Mouse (Mus musculus) lung, postnatal 0 days (tissue): Measurements from ENCODE around the gene Spcs3. TPM values are rescaled to one million over a fixed set of nuclear protein-coding genes. Genes with fewer than 3 reads are reported as not detected.

Experiments
- ATAC-seq: fragments of 200-750 bp; cut with Nextera tagmentation; 2 replicates; pipeline ENCODE4 v1.8.0; 2017; ENCODE audit warnings: moderate library complexity
- DNase-seq: peaks from one replicate; pipeline ENCODE4 v3.0.0-alpha.2; 2016; ENCODE audit warnings: low spot score
- H3K27ac ChIP-seq: fragments of 300-500 bp; sonication (generic); 2 replicates; pipeline ENCODE4 v1.5.1; 2014; ENCODE audit warnings: antibody characterized with exemption, mild to moderate bottlenecking, low read length, mixed read lengths
- H3K27me3 ChIP-seq: fragments of 300-500 bp; sonication (generic); replicated peaks from 2 replicates; pipeline ENCODE4 v1.6.1; 2014; ENCODE audit warnings: low read length, mixed read lengths; ENCODE audit not compliant: insufficient read depth
- H3K36me3 ChIP-seq: fragments of 300-500 bp; sonication (generic); 2 replicates; pipeline ENCODE4 v1.6.1; 2014; ENCODE audit warnings: low read length, mixed read lengths; ENCODE audit not compliant: insufficient read depth
- H3K4me1 ChIP-seq: fragments of 300-500 bp; sonication (generic); 2 replicates; pipeline ENCODE4 v1.6.1; 2014; ENCODE audit warnings: antibody characterized with exemption, low read depth, low read length, mixed read lengths; ENCODE audit not compliant: insufficient read depth
- H3K4me2 ChIP-seq: fragments of 300-500 bp; sonication (generic); replicated peaks from 2 replicates; pipeline ENCODE4 v1.6.1; 2014; ENCODE audit warnings: low read depth, mild to moderate bottlenecking, low read length, moderate library complexity, mixed read lengths
- H3K4me3 ChIP-seq: fragments of 300-500 bp; sonication (generic); 2 replicates; pipeline ENCODE4 v1.5.1; 2014; ENCODE audit warnings: low read depth, low read length
- H3K9ac ChIP-seq: fragments of 300-500 bp; sonication (generic); replicated peaks from 2 replicates; pipeline ENCODE4 v1.6.1; 2014; ENCODE audit warnings: low read depth, mild to moderate bottlenecking
- H3K9me3 ChIP-seq: fragments of 300-500 bp; sonication (generic); 2 replicates; pipeline ENCODE4 v1.6.1; 2016; ENCODE audit warnings: low read length, mixed read lengths
- CTCF ChIP-seq: IDR thresholded peaks from 2 replicates; pipeline ENCODE4 v1.5.1; 2016; ENCODE audit warnings: antibody characterized with exemption, mild to moderate bottlenecking
- EP300 ChIP-seq: IDR thresholded peaks from 2 replicates; pipeline ENCODE4 v1.6.1; 2016; ENCODE audit warnings: antibody characterized with exemption, mild to moderate bottlenecking, control low read depth
- WGBS: fragments of 180-500 bp; shearing (Covaris S2); extraction: QIAGEN DNeasy Blood & Tissue Kit; methylation state at CpG from one replicate; pipeline ENCODE4 v1.1.7; 2014; 5-methylcytosine and 5-hydroxymethylcytosine counted together
- polyA plus RNA-seq: library from polyadenylated mRNA; unstranded; fragments of >200 nt; fragmentation: Nextera tagmentation; extraction: Ambion mirVana; gene quantifications from 2 replicates; pipeline ENCODE4 v1.2.1, GENCODE M21; 2015

Gene Spcs3
- polyA plus RNA-seq, 1 experiment from 2014 or later, result 38.7 TPM

DNA sequence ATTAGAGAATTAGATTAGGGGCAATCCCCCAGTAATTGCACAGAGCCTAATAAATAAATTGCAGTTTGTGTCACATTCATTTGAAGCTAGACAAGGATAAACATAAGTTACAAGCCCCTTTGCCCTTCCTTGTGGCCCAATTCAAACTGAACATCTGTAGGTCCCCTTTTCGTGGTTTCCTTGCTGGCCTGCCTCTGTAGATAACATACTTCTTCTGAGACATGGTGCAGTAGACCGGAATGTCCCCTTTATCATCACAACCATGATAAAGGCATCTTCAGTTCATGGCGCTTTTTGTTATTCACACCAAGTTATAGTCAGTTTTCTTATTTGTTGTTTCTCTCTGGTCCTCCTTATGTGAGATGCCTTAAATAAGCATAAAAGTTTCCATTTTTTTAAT is 18.0 kb downstream of the Spcs3 start:
- Histone ChIP-seq H3K36me3 (no peaks in the 10 kb centered on the region), H3K4me3 (no peak overlapping the region), H3K27me3 (no peaks in the 10 kb centered on the region), H3K4me2 (no peak overlapping the region), H3K27ac (no peak overlapping the region), H3K4me1 (no peaks in the 10 kb centered on the region), H3K9ac (no peak overlapping the region), H3K9me3 (no peaks in the 10 kb centered on the region)
- TF ChIP-seq CTCF, result no peak
- no peak for TF ChIP-seq EP300
- DNase-seq (no peak), ATAC-seq (no peak)
- 84% methylated on average over 3 of the region's 3 CpGs for WGBS

DNA sequence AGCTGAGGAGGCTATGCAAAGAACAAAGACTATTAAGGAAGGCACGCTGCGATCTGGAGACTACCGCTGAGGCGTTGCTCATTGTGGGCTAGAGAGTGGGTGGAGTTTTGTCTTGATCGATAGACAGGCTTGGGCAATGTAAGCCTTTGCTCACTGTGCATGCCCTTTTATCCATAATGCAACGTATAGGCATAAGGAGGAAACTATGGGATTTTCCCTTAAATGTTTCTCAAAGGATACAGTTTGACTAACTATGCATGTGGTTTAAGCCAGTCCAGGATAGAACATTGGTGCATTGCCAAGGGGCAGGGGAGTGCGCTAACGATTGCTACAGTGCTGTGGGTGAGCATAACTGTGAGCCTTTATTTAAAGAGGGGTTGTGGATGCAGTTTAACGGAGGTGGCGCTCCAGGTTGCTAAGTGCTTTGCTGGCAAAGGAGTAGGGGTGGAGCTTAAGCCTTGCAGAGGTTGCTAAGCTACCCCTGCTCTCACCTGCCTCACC is 20.5 kb downstream of the Spcs3 start:
- H3K36me3 ChIP-seq, result no peaks in the 10 kb centered on the region
- H3K4me2 ChIP-seq, result peak overlapping the region; percentile 33; the same call in 1 of the 2 replicates
- peak; percentile 55; the same call in 1 of the 2 replicates for ATAC-seq
- no peak overlapping the region for H3K4me3 ChIP-seq
- TF ChIP-seq EP300 (no peak), CTCF (no peak)
- H3K9ac ChIP-seq, result no peak overlapping the region
- 5% methylated on average over 10 of the region's 10 CpGs for WGBS
- no peaks in the 10 kb centered on the region for H3K27me3 ChIP-seq
- peak; percentile 39 for DNase-seq
- no peak overlapping the region for H3K27ac ChIP-seq
- H3K4me1 ChIP-seq, result no peaks in the 10 kb centered on the region
- H3K9me3 ChIP-seq, result no peaks in the 10 kb centered on the region

DNA sequence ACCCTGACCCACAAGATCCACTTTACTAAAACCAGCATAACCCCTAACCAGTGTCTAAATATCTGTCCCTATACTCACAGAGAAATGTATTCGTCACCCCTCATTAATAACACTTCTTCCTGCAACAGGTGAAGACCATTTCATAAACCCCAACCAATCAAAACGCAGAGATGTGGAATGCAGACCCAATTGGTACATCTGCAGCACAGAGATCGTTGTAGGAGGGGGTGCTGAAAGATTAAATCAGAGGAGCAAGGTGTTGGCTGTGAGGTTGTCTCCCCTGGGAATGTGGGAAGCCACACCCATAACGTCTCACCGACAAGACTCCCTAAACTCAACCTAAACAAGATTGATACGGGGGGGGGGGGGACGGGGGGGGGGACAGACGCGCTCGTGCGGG is 21.0 kb downstream of the Spcs3 start:
- H3K4me2 ChIP-seq, result peak overlapping the region; percentile 14; the same call in 1 of the 2 replicates
- WGBS, result 6% methylated on average over 4 of the region's 11 CpGs
- TF ChIP-seq EP300, result no peak
- no peak for TF ChIP-seq CTCF
- no peak overlapping the region for H3K27ac ChIP-seq
- no peaks in the 10 kb centered on the region for H3K36me3 ChIP-seq
- no peaks in the 10 kb centered on the region for H3K4me1 ChIP-seq
- no peaks in the 10 kb centered on the region for H3K9me3 ChIP-seq
- no peak overlapping the region for H3K9ac ChIP-seq
- ATAC-seq (no peak), DNase-seq (no peak)
- no peak overlapping the region for H3K4me3 ChIP-seq
- no peaks in the 10 kb centered on the region for H3K27me3 ChIP-seq

DNA sequence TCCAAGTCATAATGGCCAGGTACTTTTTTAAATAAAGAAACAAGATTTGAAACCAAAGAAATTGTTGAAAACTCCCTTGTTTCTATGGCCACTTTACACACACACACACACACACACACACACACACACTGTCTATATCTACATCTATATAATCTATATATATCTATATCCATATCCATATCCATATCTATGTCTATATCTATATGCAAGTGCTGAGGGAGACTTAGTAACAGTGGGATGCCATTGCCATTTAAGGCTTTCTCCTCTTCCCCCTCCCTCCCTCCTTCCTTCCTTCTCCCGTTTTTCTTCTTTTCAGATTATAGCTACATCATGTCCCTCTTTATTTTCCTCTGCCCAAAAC is 21.7 kb downstream of the Spcs3 start:
- TF ChIP-seq EP300 (no peak), CTCF (no peak)
- 12% methylated on average over 1 of the region's 1 CpGs for WGBS
- Histone ChIP-seq H3K27me3 (no peaks in the 10 kb centered on the region), H3K9me3 (no peaks in the 10 kb centered on the region), H3K9ac (no peak overlapping the region), H3K4me2 (no peak overlapping the region), H3K27ac (no peak overlapping the region), H3K36me3 (no peaks in the 10 kb centered on the region), H3K4me3 (no peak overlapping the region), H3K4me1 (no peaks in the 10 kb centered on the region)
- no peak for ATAC-seq
- no peak for DNase-seq

DNA sequence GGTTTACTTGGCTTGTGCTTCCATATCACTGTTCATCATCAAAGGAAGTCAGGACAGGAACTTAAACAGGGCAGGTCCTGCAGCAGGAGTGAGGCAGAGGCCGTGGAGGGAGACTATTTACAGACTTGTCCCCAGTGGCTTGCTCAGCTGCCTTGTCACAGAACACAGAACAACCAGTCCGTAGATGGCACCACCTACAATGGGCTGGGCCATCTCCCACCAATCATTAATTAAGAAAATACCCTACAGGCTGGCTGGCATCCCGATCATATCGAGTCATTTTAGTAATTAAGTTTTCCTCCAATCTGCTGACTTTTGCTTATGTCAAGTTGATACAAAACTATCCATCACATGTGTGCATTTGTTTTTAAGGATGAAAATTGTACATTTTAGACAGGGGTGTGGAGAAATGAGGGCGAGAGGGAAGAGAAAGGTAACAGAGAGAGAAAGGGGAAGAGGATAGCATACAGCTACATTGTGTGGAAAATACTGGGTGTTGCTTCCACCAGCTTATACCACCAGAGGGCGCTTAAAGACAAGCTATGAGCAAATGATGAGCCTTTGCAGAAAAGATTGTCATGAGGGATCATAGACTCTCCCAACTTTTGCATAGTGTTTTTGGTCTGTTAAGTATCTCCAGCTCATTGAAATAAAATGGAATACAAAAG is 22.2 kb downstream of the Spcs3 start:
- no peaks in the 10 kb centered on the region for H3K36me3 ChIP-seq
- H3K4me3 ChIP-seq, result no peak overlapping the region
- H3K27ac ChIP-seq, result no peak overlapping the region
- DNase-seq, result peak; percentile 74
- WGBS, result 26% methylated on average over 6 of the region's 6 CpGs
- TF ChIP-seq CTCF, result peak; percentile 91
- TF ChIP-seq EP300, result no peak
- no peaks in the 10 kb centered on the region for H3K9me3 ChIP-seq
- H3K27me3 ChIP-seq, result no peaks in the 10 kb centered on the region
- no peaks in the 10 kb centered on the region for H3K4me1 ChIP-seq
- no peak overlapping the region for H3K4me2 ChIP-seq
- no peak overlapping the region for H3K9ac ChIP-seq
- ATAC-seq, result peak; percentile 77

DNA sequence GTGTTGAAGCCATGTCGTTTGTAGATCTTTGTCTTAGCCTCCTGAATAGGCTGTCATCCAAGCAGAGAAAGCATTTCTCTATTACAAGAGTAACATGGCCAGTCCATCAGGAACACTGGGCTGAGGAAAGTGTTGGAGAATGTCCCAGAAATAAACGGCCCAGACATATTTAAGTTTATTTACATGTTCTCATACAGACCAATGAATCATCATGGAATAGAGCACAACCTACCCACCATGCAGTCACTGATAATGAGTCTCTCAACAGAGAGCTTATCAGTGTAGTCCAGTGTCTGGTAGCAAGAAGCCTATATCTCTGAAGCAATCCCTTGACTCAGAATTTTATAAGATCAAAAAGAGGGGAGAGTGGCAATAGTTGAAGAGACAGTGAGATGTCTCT is 24.7 kb downstream of the Spcs3 start:
- Histone ChIP-seq H3K9ac (no peak overlapping the region), H3K27ac (no peak overlapping the region), H3K4me1 (no peaks in the 10 kb centered on the region), H3K4me2 (no peak overlapping the region), H3K27me3 (no peaks in the 10 kb centered on the region), H3K9me3 (no peaks in the 10 kb centered on the region), H3K4me3 (no peak overlapping the region), H3K36me3 (no peaks in the 10 kb centered on the region)
- WGBS, result 32% methylated on average over 2 of the region's 2 CpGs
- ATAC-seq (no peak; the same call in 1 of the 2 replicates), DNase-seq (no peak)
- no peak for TF ChIP-seq EP300
- no peak for TF ChIP-seq CTCF
